Mouse (Mus musculus): ENCODE results near the gene Tarm1.

Gene Tarm1

GRCm38 (mm10) chr7:3442476-3443062 is 59.9 kb downstream of the Tarm1 start:
- in situ Hi-C loops (cut with MboI, MseI) = loop anchor here (5.0 kb wide), 1 partner anchor 60 kb away; no protein-coding TSS in a partner anchor

- in situ Hi-C loops (cut with MboI, MseI) = loop anchor here (5.0 kb wide), 1 partner anchor 58 kb away; no protein-coding TSS in a partner anchor
These were observed 61.9 kb downstream of the Tarm1 start for GRCm38 (mm10) chr7:3440526-3440925.

- in situ Hi-C loops (cut with MboI, MseI) = loop anchor here (5.0 kb wide), 1 partner anchor 58 kb away; no protein-coding TSS in a partner anchor
These were observed 62.4 kb downstream of the Tarm1 start for GRCm38 (mm10) chr7:3439984-3440383.

GRCm38 (mm10) chr7:3437941-3438340 is 64.5 kb downstream of the Tarm1 start:
- in situ Hi-C loops (cut with MboI, MseI) = no loop called here

Measured in regulatory T cell (primary cell).